Mouse (Mus musculus): ENCODE measurements around the gene Slc25a20. TPM values are rescaled to one million over a fixed set of nuclear protein-coding genes. Genes with fewer than 3 reads are reported as not detected.

The Slc25a20 gene
- 28.8 and 35.7 TPM in 2 replicates for polyA plus RNA-seq (2016; fragmentation: Nextera tagmentation; extraction: Ambion mirVana)

- Histone ChIP-seq H3K27ac (peak within 1 kb of the TSS; percentile 84), H3K9me3 (replicated peaks) (no peaks in the 10 kb centered on the region), H3K4me3 (peak within 1 kb of the TSS; percentile 79), H3K4me1 (peaks cover 6% of the 10 kb centered on the region), H3K36me3 (no peaks in the 10 kb centered on the region), H3K27me3 (ENCODE audit: low read depth, poor library complexity, severe bottlenecking) (no peaks in the 10 kb centered on the region)
- 4% methylated on average over 37 of the region's 37 CpGs for WGBS
- DNase-seq (ENCODE audit: low spot score), result peak; percentile 87
Observed at GRCm38 (mm10) chr9:108661677-108662612, at the start of gene Slc25a20. TSS of gene Slc25a20 (plus strand) at chr9:108662088.

- DNase-seq (ENCODE audit: low spot score), result no peak
- peaks cover 90% of the 10 kb centered on the region for H3K36me3 ChIP-seq
- WGBS, result 91% methylated on average over 1 of the region's 1 CpGs
- H3K4me1 ChIP-seq, result no peaks in the 10 kb centered on the region
- no peaks in the 10 kb centered on the region for H3K27me3 ChIP-seq (ENCODE audit: low read depth, poor library complexity, severe bottlenecking)
- H3K9me3 ChIP-seq (replicated peaks), result no peaks in the 10 kb centered on the region
- no peak overlapping the region for H3K27ac ChIP-seq
- H3K4me3 ChIP-seq, result no peak overlapping the region
Observed at GRCm38 (mm10) chr9:108617301-108617700, 44.6 kb upstream of the Slc25a20 start.

- no peaks in the 10 kb centered on the region for H3K4me1 ChIP-seq
- no peak overlapping the region for H3K27ac ChIP-seq
- H3K4me3 ChIP-seq, result no peak overlapping the region
- WGBS, result 85% methylated on average over 2 of the region's 2 CpGs
- H3K27me3 ChIP-seq (ENCODE audit: low read depth, poor library complexity, severe bottlenecking), result no peaks in the 10 kb centered on the region
- peaks cover 49% of the 10 kb centered on the region for H3K36me3 ChIP-seq
- H3K9me3 ChIP-seq (replicated peaks), result no peaks in the 10 kb centered on the region
- DNase-seq (ENCODE audit: low spot score), result no peak
Observed at GRCm38 (mm10) chr9:108626498-108626897, 35.4 kb upstream of the Slc25a20 start.

GRCm38 (mm10) chr9:108628141-108628540 is 33.7 kb upstream of the Slc25a20 start:
- Histone ChIP-seq H3K9me3 (replicated peaks) (no peaks in the 10 kb centered on the region), H3K4me3 (no peak overlapping the region), H3K27me3 (ENCODE audit: low read depth, poor library complexity, severe bottlenecking) (no peaks in the 10 kb centered on the region), H3K27ac (no peak overlapping the region), H3K36me3 (peaks cover 52% of the 10 kb centered on the region), H3K4me1 (no peaks in the 10 kb centered on the region)
- 90% methylated on average over 4 of the region's 4 CpGs for WGBS
- no peak for DNase-seq (ENCODE audit: low spot score)

GRCm38 (mm10) chr9:108630683-108631082 is 31.2 kb upstream of the Slc25a20 start:
- H3K4me3 ChIP-seq, result no peak overlapping the region
- no peak for DNase-seq (ENCODE audit: low spot score)
- no peak overlapping the region for H3K27ac ChIP-seq
- no peaks in the 10 kb centered on the region for H3K27me3 ChIP-seq (ENCODE audit: low read depth, poor library complexity, severe bottlenecking)
- no peaks in the 10 kb centered on the region for H3K4me1 ChIP-seq
- peaks cover 59% of the 10 kb centered on the region for H3K36me3 ChIP-seq
- 86% methylated on average over 1 of the region's 1 CpGs for WGBS
- no peaks in the 10 kb centered on the region for H3K9me3 ChIP-seq (replicated peaks)

GRCm38 (mm10) chr9:108631631-108632256 is 30.1 kb upstream of the Slc25a20 start:
- no peaks in the 10 kb centered on the region for H3K9me3 ChIP-seq (replicated peaks)
- no peaks in the 10 kb centered on the region for H3K27me3 ChIP-seq (ENCODE audit: low read depth, poor library complexity, severe bottlenecking)
- no peak overlapping the region for H3K27ac ChIP-seq
- H3K4me3 ChIP-seq, result no peak overlapping the region
- 95% methylated on average over 5 of the region's 5 CpGs for WGBS
- no peak for DNase-seq (ENCODE audit: low spot score)
- peaks cover 56% of the 10 kb centered on the region for H3K36me3 ChIP-seq
- no peaks in the 10 kb centered on the region for H3K4me1 ChIP-seq

- Histone ChIP-seq H3K9me3 (replicated peaks) (no peaks in the 10 kb centered on the region), H3K4me1 (no peaks in the 10 kb centered on the region), H3K27me3 (ENCODE audit: low read depth, poor library complexity, severe bottlenecking) (no peaks in the 10 kb centered on the region), H3K36me3 (peaks cover 61% of the 10 kb centered on the region), H3K4me3 (no peak overlapping the region), H3K27ac (no peak overlapping the region)
- 94% methylated on average over 5 of the region's 5 CpGs for WGBS
- DNase-seq (ENCODE audit: low spot score), result no peak
Observed at GRCm38 (mm10) chr9:108632375-108632774, 29.5 kb upstream of the Slc25a20 start.

- no peak for DNase-seq (ENCODE audit: low spot score)
- Histone ChIP-seq H3K4me1 (no peaks in the 10 kb centered on the region), H3K36me3 (peaks cover 56% of the 10 kb centered on the region), H3K27ac (no peak overlapping the region), H3K4me3 (no peak overlapping the region), H3K27me3 (ENCODE audit: low read depth, poor library complexity, severe bottlenecking) (no peaks in the 10 kb centered on the region), H3K9me3 (replicated peaks) (no peaks in the 10 kb centered on the region)
- WGBS, result 89% methylated on average over 2 of the region's 2 CpGs
Observed at GRCm38 (mm10) chr9:108633846-108634245, 28.0 kb upstream of the Slc25a20 start.

- Histone ChIP-seq H3K36me3 (peaks cover 61% of the 10 kb centered on the region), H3K4me3 (no peak overlapping the region), H3K27ac (no peak overlapping the region), H3K9me3 (replicated peaks) (no peaks in the 10 kb centered on the region), H3K27me3 (ENCODE audit: low read depth, poor library complexity, severe bottlenecking) (no peaks in the 10 kb centered on the region), H3K4me1 (no peaks in the 10 kb centered on the region)
- 72% methylated on average over 2 of the region's 2 CpGs for WGBS
- DNase-seq (ENCODE audit: low spot score), result no peak
Observed at GRCm38 (mm10) chr9:108635415-108635814, 26.5 kb upstream of the Slc25a20 start.

- no peak for DNase-seq (ENCODE audit: low spot score)
Observed at GRCm38 (mm10) chr9:108639825-108640224, 22.1 kb upstream of the Slc25a20 start.

GRCm38 (mm10) chr9:108648166-108648565 is 13.7 kb upstream of the Slc25a20 start:
- DNase-seq (ENCODE audit: low spot score), result no peak
- Histone ChIP-seq H3K4me3 (peak overlapping the region; percentile 98), H3K27ac (peak overlapping the region; percentile 93; the same call in 1 of the 2 replicates), H3K27me3 (ENCODE audit: low read depth, poor library complexity, severe bottlenecking) (no peaks in the 10 kb centered on the region), H3K9me3 (replicated peaks) (no peaks in the 10 kb centered on the region), H3K36me3 (peaks cover 20% of the 10 kb centered on the region), H3K4me1 (peaks cover 23% of the 10 kb centered on the region)
- WGBS, result 50% methylated on average over 10 of the region's 10 CpGs

More at GRCm38 (mm10) chr9:108639825-108640224, 22.1 kb upstream of the Slc25a20 start:
- no peaks in the 10 kb centered on the region for H3K9me3 ChIP-seq (replicated peaks)
- 93% methylated on average over 2 of the region's 2 CpGs for WGBS
- no peaks in the 10 kb centered on the region for H3K4me1 ChIP-seq
- no peaks in the 10 kb centered on the region for H3K27me3 ChIP-seq (ENCODE audit: low read depth, poor library complexity, severe bottlenecking)
- H3K36me3 ChIP-seq, result peaks cover 77% of the 10 kb centered on the region
- no peak overlapping the region for H3K27ac ChIP-seq
- H3K4me3 ChIP-seq, result no peak overlapping the region

GRCm38 (mm10) chr9:108648611-108649560 is 13.0 kb upstream of the Slc25a20 start, which contains the start of gene Arih2:
TSS of gene Arih2 (minus strand) at chr9:108649386.
- H3K36me3 ChIP-seq, result peaks cover 14% of the 10 kb centered on the region
- peaks cover 23% of the 10 kb centered on the region for H3K4me1 ChIP-seq
- peak; percentile 95 for DNase-seq (ENCODE audit: low spot score)
- H3K4me3 ChIP-seq, result peak within 1 kb of the TSS; percentile 98
- WGBS, result under 1% methylated on average over 110 of the region's 112 CpGs
- peak within 1 kb of the TSS; percentile 93 for H3K27ac ChIP-seq
- no peaks in the 10 kb centered on the region for H3K9me3 ChIP-seq (replicated peaks)
- no peaks in the 10 kb centered on the region for H3K27me3 ChIP-seq (ENCODE audit: low read depth, poor library complexity, severe bottlenecking)

All from limb, embryonic 10.5 days (tissue).